10 mouse cellular contexts compared by ENCODE assay signal in the genomic region with DNA sequence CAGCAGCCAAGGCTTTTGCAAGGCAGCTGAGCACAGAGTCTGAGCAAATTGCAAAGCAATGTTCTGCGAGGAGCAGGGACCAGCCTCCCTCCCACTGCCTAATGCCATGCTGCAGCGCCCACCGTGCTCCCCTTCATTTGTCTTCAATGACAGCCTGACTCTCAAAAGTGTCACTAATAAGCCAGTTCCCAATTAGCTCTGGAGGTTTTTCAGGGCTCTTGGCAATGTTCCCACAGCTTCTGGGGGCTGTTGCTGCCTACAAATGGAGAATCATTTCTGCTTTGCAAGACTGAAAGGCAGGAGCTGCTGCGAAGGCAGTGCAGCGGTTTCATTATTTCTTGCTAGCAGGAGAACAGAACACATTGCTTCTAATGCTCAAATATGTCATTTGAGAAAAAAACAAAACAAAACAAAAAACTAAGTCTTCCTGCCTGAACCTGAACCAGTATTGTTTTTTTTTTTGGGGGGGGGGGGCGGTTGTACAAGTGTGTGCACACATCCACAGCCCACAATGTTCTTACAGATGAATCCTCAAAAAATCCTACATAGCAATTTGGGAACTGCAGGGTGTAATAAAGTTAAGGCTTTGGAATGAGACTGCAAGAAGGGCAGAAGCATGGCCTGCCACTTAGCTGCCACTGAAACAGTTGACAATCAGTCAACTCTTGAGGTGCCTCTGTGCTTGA.
DNase-seq lines count a peak whose midpoint lies in the region; ATAC-seq and TF ChIP-seq lines count a peak whose summit lies in the region.
"Had no signal": no experiment of that assay in that cellular context is flagged by ENCODE, and none has a peak within 500 bp of the region (broad histone marks: within the 10 kb centered on the region; RNA-seq: fewer than 3 reads in every experiment).

No protein-coding gene starts in this region.

- no peak overlapping the region for H3K9ac ChIP-seq in embryonic facial prominence, embryonic 11.5 days (replicated peaks; ENCODE audit: low read length)
- H3K9ac ChIP-seq in forebrain, postnatal 0 days, result 0 out of 2 replicates have a peak overlapping the region, but pooled peaks have one; percentile 11
- H3K9ac ChIP-seq: lung, embryonic 14.5 days had no signal

- ATAC-seq in embryonic facial prominence, embryonic 11.5 days (replicated peaks; ENCODE audit: insufficient number of reproducible peaks, low FRiP score, low TSS enrichment, low read depth), result no peak
- peak; percentile 98 for ATAC-seq in forebrain, postnatal 0 days

- no peak overlapping the region for H3K4me2 ChIP-seq in embryonic facial prominence, embryonic 11.5 days (ENCODE audit: low read depth, low read length)
- H3K4me2 ChIP-seq in forebrain, postnatal 0 days (ENCODE audit: low read depth), result peak overlapping the region; percentile 35
- H3K4me2 ChIP-seq: lung, embryonic 14.5 days had no signal

- H3K4me3 ChIP-seq in embryonic facial prominence, embryonic 11.5 days (ENCODE audit: low read depth, low read length), result no peak overlapping the region
- no peak overlapping the region for H3K4me3 ChIP-seq in embryonic facial prominence, embryonic 10.5 days
- 0 out of 2 replicates have a peak overlapping the region, but pooled peaks have one; percentile 9 for H3K4me3 ChIP-seq in forebrain, postnatal 0 days (ENCODE audit: low read depth, low read length)

- H3K4me1 ChIP-seq in embryonic facial prominence, embryonic 11.5 days (ENCODE audit: control insufficient read depth, insufficient read depth, low read length), result no peaks in the 10 kb centered on the region
- no peaks in the 10 kb centered on the region for H3K4me1 ChIP-seq in embryonic facial prominence, embryonic 10.5 days
- H3K4me1 ChIP-seq in forebrain, postnatal 0 days (ENCODE audit: insufficient read depth), result 0 out of 2 replicates have a peak, but pooled peaks cover 7% of the 10 kb centered on the region

- no peak overlapping the region for H3K27ac ChIP-seq in embryonic facial prominence, embryonic 11.5 days (replicated peaks; ENCODE audit: low read depth, low read length)
- H3K27ac ChIP-seq in embryonic facial prominence, embryonic 10.5 days (replicated peaks), result no peak overlapping the region
- peak overlapping the region; percentile 62 for H3K27ac ChIP-seq in forebrain, postnatal 0 days (ENCODE audit: low read depth, low read length)

- peak; percentile 6 for DNase-seq in embryonic facial prominence, embryonic 11.5 days (ENCODE audit: low spot score)
- no peak for DNase-seq in embryonic facial prominence, embryonic 10.5 days (ENCODE audit: low spot score)
- peak; percentile 91 for DNase-seq in forebrain, postnatal 0 days
- DNase-seq in left cerebral cortex, adult 11 months (ENCODE audit: low spot score), result peak; percentile 84
- DNase-seq in retina, postnatal 1 day, result peak; percentile 91
- no peak for DNase-seq in thymus, postnatal 36 days
- no peak for DNase-seq in gastrocnemius, adult 18-20 months (ENCODE audit: low spot score)
- DNase-seq in urinary bladder, postnatal 10 days (ENCODE audit: low spot score), result no peak
- DNase-seq: adrenal gland, postnatal 36 days; lung, embryonic 14.5 days had no signal

- H3K9me3 ChIP-seq in embryonic facial prominence, embryonic 11.5 days (replicated peaks; ENCODE audit: control insufficient read depth, low read length), result no peaks in the 10 kb centered on the region
- no peaks in the 10 kb centered on the region for H3K9me3 ChIP-seq in embryonic facial prominence, embryonic 10.5 days
- no peaks in the 10 kb centered on the region for H3K9me3 ChIP-seq in forebrain, postnatal 0 days (ENCODE audit: low read length)

- H3K36me3 ChIP-seq in embryonic facial prominence, embryonic 11.5 days (replicated peaks; ENCODE audit: control insufficient read depth, insufficient read depth, low read depth, low read length), result no peaks in the 10 kb centered on the region
- H3K36me3 ChIP-seq in embryonic facial prominence, embryonic 10.5 days (replicated peaks), result no peaks in the 10 kb centered on the region
- H3K36me3 ChIP-seq in forebrain, postnatal 0 days (ENCODE audit: insufficient read depth), result no peaks in the 10 kb centered on the region

- 61% methylated on average over 6 of the region's 6 CpGs for WGBS in embryonic facial prominence, embryonic 11.5 days
- WGBS in embryonic facial prominence, embryonic 10.5 days, result 67% methylated on average over 6 of the region's 6 CpGs
- 9% methylated on average over 6 of the region's 6 CpGs for WGBS in forebrain, postnatal 0 days

- no peak for TF ChIP-seq CTCF in forebrain, postnatal 0 days (IDR thresholded peaks at IDR 0.05; ENCODE audit: low read depth)

- no peaks in the 10 kb centered on the region for H3K27me3 ChIP-seq in embryonic facial prominence, embryonic 11.5 days (ENCODE audit: control insufficient read depth, insufficient read depth, low read length)
- no peaks in the 10 kb centered on the region for H3K27me3 ChIP-seq in embryonic facial prominence, embryonic 10.5 days (replicated peaks; ENCODE audit: low read depth, poor library complexity, severe bottlenecking)
- H3K27me3 ChIP-seq in forebrain, postnatal 0 days (ENCODE audit: insufficient read depth, low read length), result no peaks in the 10 kb centered on the region

Comparison
In these comparisons a context has a peak if more than half of its experiments do, and no peak if none do; other contexts are left out.
1. DNase-seq: peak in embryonic facial prominence, embryonic 11.5 days (single experiment), forebrain, postnatal 0 days (single experiment), left cerebral cortex, adult 11 months (single experiment) and retina, postnatal 1 day (single experiment); none in embryonic facial prominence, embryonic 10.5 days (single experiment), thymus, postnatal 36 days (0 of 2), gastrocnemius, adult 18-20 months (single experiment) and urinary bladder, postnatal 10 days (single experiment).